Mouse (Mus musculus) forebrain, embryonic 16.5 days (tissue): ENCODE measurements around the gene Pnkd. TPM values are rescaled to one million over a fixed set of nuclear protein-coding genes. Genes with fewer than 3 reads are reported as not detected.

ENCODE experiments used
- ATAC-seq: fragments of 200-750 bp; cut with Nextera tagmentation; 2 replicates; pipeline ENCODE4 v1.8.0; 2017; ENCODE audit warnings: mild to moderate bottlenecking, moderate library complexity
- H3K27ac ChIP-seq: fragments of 300-500 bp; sonication (generic); 2 replicates; pipeline ENCODE4 v1.5.1; 2014; ENCODE audit warnings: low read length, control low read depth
- H3K27me3 ChIP-seq: fragments of 300-500 bp; sonication (generic); replicated peaks from 2 replicates; pipeline ENCODE4 v1.6.1; 2014; ENCODE audit warnings: low read length; ENCODE audit not compliant: control insufficient read depth, insufficient read depth
- H3K36me3 ChIP-seq: fragments of 300-500 bp; sonication (generic); 2 replicates; pipeline ENCODE4 v1.6.1; 2014; ENCODE audit not compliant: control insufficient read depth, insufficient read depth
- H3K4me1 ChIP-seq: fragments of 300-500 bp; sonication (generic); replicated peaks from 2 replicates; pipeline ENCODE4 v1.6.1; 2014; ENCODE audit warnings: low read length; ENCODE audit not compliant: control insufficient read depth, insufficient read depth
- H3K4me2 ChIP-seq: fragments of 300-500 bp; sonication (generic); 2 replicates; pipeline ENCODE4 v1.6.1; 2014; ENCODE audit warnings: mild to moderate bottlenecking, low read length, control low read depth
- H3K4me3 ChIP-seq: fragments of 300-500 bp; sonication (generic); replicated peaks from 2 replicates; pipeline ENCODE4 v1.5.1; 2014; ENCODE audit warnings: mild to moderate bottlenecking, low read length, control low read depth
- H3K9ac ChIP-seq: fragments of 300-500 bp; sonication (generic); replicated peaks from 2 replicates; pipeline ENCODE4 v1.6.1; 2014; ENCODE audit warnings: low read depth, low read length, control low read depth
- H3K9me3 ChIP-seq: fragments of 300-500 bp; sonication (generic); 2 replicates; pipeline ENCODE4 v1.6.1; 2016; ENCODE audit warnings: low read length; ENCODE audit not compliant: control insufficient read depth
- WGBS: fragments of 180-500 bp; shearing (Covaris S2); extraction: QIAGEN DNeasy Blood & Tissue Kit; methylation state at CpG from one replicate; pipeline ENCODE4 v1.1.7; 2014; 5-methylcytosine and 5-hydroxymethylcytosine counted together
- polyA plus RNA-seq: library from polyadenylated mRNA; unstranded; fragments of >200 nt; fragmentation: Nextera tagmentation; extraction: Ambion mirVana; gene quantifications from 2 replicates; pipeline ENCODE4 v1.2.1, GENCODE M21; 2015

Pnkd gene
- polyA plus RNA-seq, 1 experiment from 2014 or later, result 98.4 TPM

GRCm38 (mm10) chr1:74331046-74331681, 46.4 kb downstream of the Pnkd start:
- 83% methylated on average over 4 of the region's 4 CpGs for WGBS

GRCm38 (mm10) chr1:74332241-74332763, 47.6 kb downstream of the Pnkd start:
- H3K4me2 ChIP-seq, result peak overlapping the region; percentile 84
- no peaks in the 10 kb centered on the region for H3K27me3 ChIP-seq
- peaks cover 22% of the 10 kb centered on the region for H3K4me1 ChIP-seq
- no peaks in the 10 kb centered on the region for H3K36me3 ChIP-seq
- peak overlapping the region; percentile 55 for H3K4me3 ChIP-seq
- peak; percentile 96 for ATAC-seq
- H3K9me3 ChIP-seq, result no peaks in the 10 kb centered on the region
- WGBS, result under 1% methylated on average over 36 of the region's 36 CpGs
- H3K27ac ChIP-seq, result peak overlapping the region; percentile 70
- H3K9ac ChIP-seq, result peak overlapping the region; percentile 62

More at GRCm38 (mm10) chr1:74331046-74331681, 46.4 kb downstream of the Pnkd start:
- no peaks in the 10 kb centered on the region for H3K27me3 ChIP-seq
- ATAC-seq, result no peak
- no peak overlapping the region for H3K9ac ChIP-seq
- no peaks in the 10 kb centered on the region for H3K36me3 ChIP-seq
- no peak overlapping the region for H3K4me2 ChIP-seq
- H3K4me3 ChIP-seq, result no peak overlapping the region
- H3K27ac ChIP-seq, result no peak overlapping the region
- H3K9me3 ChIP-seq, result no peaks in the 10 kb centered on the region
- peaks cover 19% of the 10 kb centered on the region for H3K4me1 ChIP-seq

- H3K4me3 ChIP-seq, result peak overlapping the region; percentile 55
- H3K9ac ChIP-seq, result peak overlapping the region; percentile 62
- peaks cover 25% of the 10 kb centered on the region for H3K4me1 ChIP-seq
- H3K4me2 ChIP-seq, result peak overlapping the region; percentile 84
- H3K27me3 ChIP-seq, result no peaks in the 10 kb centered on the region
- H3K27ac ChIP-seq, result peak overlapping the region; percentile 70
- WGBS, result 2% methylated on average over 9 of the region's 9 CpGs
- no peaks in the 10 kb centered on the region for H3K36me3 ChIP-seq
- peak; percentile 9; the same call in 1 of the 2 replicates for ATAC-seq
- no peaks in the 10 kb centered on the region for H3K9me3 ChIP-seq
Measured at GRCm38 (mm10) chr1:74332930-74333329, 48.2 kb downstream of the Pnkd start.

GRCm38 (mm10) chr1:74334607-74335006, 49.9 kb downstream of the Pnkd start:
- no peaks in the 10 kb centered on the region for H3K36me3 ChIP-seq
- no peak overlapping the region; the same call in 1 of the 2 replicates for H3K4me2 ChIP-seq
- no peak for ATAC-seq
- peaks cover 25% of the 10 kb centered on the region for H3K4me1 ChIP-seq
- H3K9ac ChIP-seq, result no peak overlapping the region
- 84% methylated on average over 3 of the region's 3 CpGs for WGBS
- H3K27me3 ChIP-seq, result no peaks in the 10 kb centered on the region
- H3K27ac ChIP-seq, result no peak overlapping the region
- no peaks in the 10 kb centered on the region for H3K9me3 ChIP-seq
- no peak overlapping the region for H3K4me3 ChIP-seq

- H3K9ac ChIP-seq, result no peak overlapping the region
- H3K36me3 ChIP-seq, result no peaks in the 10 kb centered on the region
- WGBS, result 64% methylated on average over 4 of the region's 4 CpGs
Measured at GRCm38 (mm10) chr1:74335033-74335432, 50.3 kb downstream of the Pnkd start.

GRCm38 (mm10) chr1:74335436-74336170, 50.9 kb downstream of the Pnkd start:
- H3K9ac ChIP-seq, result no peak overlapping the region
- H3K27me3 ChIP-seq, result no peaks in the 10 kb centered on the region
- no peaks in the 10 kb centered on the region for H3K36me3 ChIP-seq
- H3K4me2 ChIP-seq, result no peak overlapping the region
- no peak for ATAC-seq
- 72% methylated on average over 6 of the region's 6 CpGs for WGBS
- no peaks in the 10 kb centered on the region for H3K9me3 ChIP-seq
- H3K4me3 ChIP-seq, result no peak overlapping the region
- H3K27ac ChIP-seq, result no peak overlapping the region
- peaks cover 19% of the 10 kb centered on the region for H3K4me1 ChIP-seq

More at GRCm38 (mm10) chr1:74335033-74335432, 50.3 kb downstream of the Pnkd start:
- no peaks in the 10 kb centered on the region for H3K27me3 ChIP-seq
- no peaks in the 10 kb centered on the region for H3K9me3 ChIP-seq
- peaks cover 22% of the 10 kb centered on the region for H3K4me1 ChIP-seq
- no peak overlapping the region for H3K27ac ChIP-seq
- no peak overlapping the region for H3K4me2 ChIP-seq
- no peak overlapping the region for H3K4me3 ChIP-seq
- ATAC-seq, result no peak

- Histone ChIP-seq H3K4me3 (no peak overlapping the region), H3K27ac (no peak overlapping the region), H3K9ac (no peak overlapping the region), H3K4me1 (peaks cover 16% of the 10 kb centered on the region), H3K9me3 (no peaks in the 10 kb centered on the region), H3K36me3 (no peaks in the 10 kb centered on the region), H3K4me2 (no peak overlapping the region), H3K27me3 (no peaks in the 10 kb centered on the region)
- WGBS, result 67% methylated on average over 3 of the region's 3 CpGs
- no peak for ATAC-seq
Measured at GRCm38 (mm10) chr1:74337241-74337771, 52.6 kb downstream of the Pnkd start.

GRCm38 (mm10) chr1:74338013-74338412, 53.3 kb downstream of the Pnkd start:
- H3K27ac ChIP-seq, result no peak overlapping the region
- peaks cover 14% of the 10 kb centered on the region for H3K4me1 ChIP-seq
- H3K36me3 ChIP-seq, result no peaks in the 10 kb centered on the region
- ATAC-seq, result no peak
- no peaks in the 10 kb centered on the region for H3K27me3 ChIP-seq
- no peak overlapping the region for H3K4me2 ChIP-seq
- H3K9ac ChIP-seq, result no peak overlapping the region
- H3K9me3 ChIP-seq, result no peaks in the 10 kb centered on the region
- no peak overlapping the region for H3K4me3 ChIP-seq
- 80% methylated on average over 3 of the region's 5 CpGs for WGBS

- Histone ChIP-seq H3K27ac (no peak overlapping the region), H3K4me2 (no peak overlapping the region), H3K4me1 (peaks cover 8% of the 10 kb centered on the region), H3K9ac (no peak overlapping the region), H3K9me3 (no peaks in the 10 kb centered on the region), H3K27me3 (no peaks in the 10 kb centered on the region), H3K36me3 (no peaks in the 10 kb centered on the region), H3K4me3 (no peak overlapping the region)
- no peak for ATAC-seq
- WGBS, result 85% methylated on average over 4 of the region's 4 CpGs
Measured at GRCm38 (mm10) chr1:74338626-74339025, 53.9 kb downstream of the Pnkd start.
